Mouse (Mus musculus): ENCODE results near the gene Arhgap22. TPM values are rescaled to one million over a fixed set of nuclear protein-coding genes. Genes with fewer than 3 reads are reported as not detected.

The Arhgap22 gene
- total RNA-seq, 2 experiments from 2014 or later, result 10.9 to 12.1 TPM

DNA sequence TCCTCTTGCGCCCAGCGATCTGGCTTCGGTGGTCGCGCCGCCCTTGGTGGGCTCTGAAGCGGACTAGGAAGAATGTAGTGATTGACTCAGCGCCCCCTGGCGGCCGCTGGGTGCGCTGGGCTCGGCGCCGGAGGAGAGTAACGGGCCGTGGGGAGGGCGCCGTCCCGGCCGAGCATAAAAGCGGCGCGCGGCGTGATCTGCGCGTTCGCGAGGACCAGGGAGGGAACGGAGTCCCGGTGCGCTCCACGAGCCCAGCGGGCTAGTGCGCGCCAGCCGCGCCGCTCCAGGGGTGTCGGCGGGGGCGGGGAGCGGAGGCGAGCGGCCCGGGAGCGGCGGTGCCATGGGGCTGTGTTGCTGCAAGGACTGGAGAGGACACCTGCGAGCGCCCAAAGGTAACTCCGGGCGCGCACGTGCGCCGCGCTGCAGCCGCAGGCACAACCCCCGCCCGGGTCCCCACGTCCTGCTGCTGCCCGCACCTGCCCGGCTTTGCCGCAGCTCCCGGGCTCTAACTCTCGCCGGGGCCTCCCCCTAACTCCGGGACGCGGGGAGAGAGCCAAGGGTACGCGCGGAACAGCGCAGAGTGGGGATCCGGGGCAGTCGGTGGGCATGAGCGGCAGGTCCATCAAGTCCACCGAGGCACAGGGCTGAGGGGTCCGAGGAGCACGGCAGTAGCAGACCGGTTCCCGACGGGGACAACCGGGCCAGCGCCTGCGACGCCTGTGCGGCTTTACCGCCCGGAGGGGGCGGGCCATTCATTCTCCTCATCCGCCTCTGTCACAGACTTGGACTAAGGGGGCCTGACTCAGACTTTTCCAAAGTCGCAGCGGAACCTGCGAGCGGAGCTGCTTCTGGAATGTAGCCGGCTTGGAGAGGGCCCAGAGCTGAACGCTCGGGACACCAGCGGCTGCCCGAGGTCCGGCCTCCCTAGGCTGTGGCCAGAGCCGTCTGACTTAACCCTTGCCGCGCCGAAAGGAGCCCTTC lies 106.0 kb downstream of the Arhgap22 start:
- Histone ChIP-seq H3K4me3 (peak overlapping the region; percentile 53), H3K27ac (no peak overlapping the region)
- TF ChIP-seq CTCF (IDR thresholded peaks at IDR 0.05), result peak; percentile 92
- intact Hi-C loops (cut with DNase I), result loop anchor here (5.0 kb wide), 1 partner anchor 127 kb away; the partner anchor contains the start of gene Mapk8
- DNase-seq (ENCODE audit: extremely low spot score in 1 of 2, low spot score in 2 of 2), result peak; percentile 50 to 60

DNA sequence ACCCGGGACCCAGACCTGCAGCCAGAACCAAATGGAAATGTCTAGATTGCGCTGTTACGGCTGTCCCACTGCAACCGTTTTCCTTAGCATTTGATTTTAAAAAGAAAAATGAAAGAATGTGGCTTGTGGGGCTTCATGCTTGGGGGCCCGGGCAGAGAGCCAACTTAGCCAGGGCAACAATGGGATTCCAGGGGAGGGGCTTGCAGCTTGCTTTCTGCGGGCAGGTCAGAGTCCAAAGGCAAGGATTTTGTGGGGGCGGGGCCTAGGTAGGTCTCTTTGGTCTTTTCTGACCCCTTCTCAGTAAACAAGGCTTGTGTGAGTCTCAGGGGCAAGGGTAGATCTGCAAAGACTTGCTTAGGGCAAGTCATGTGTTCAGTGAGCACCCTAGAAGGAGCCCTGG lies 107.0 kb downstream of the Arhgap22 start:
- H3K27ac ChIP-seq, result no peak overlapping the region
- no peak overlapping the region for H3K4me3 ChIP-seq
- DNase-seq (ENCODE audit: extremely low spot score in 1 of 2, low spot score in 2 of 2), result no peak
- no peak for TF ChIP-seq CTCF (IDR thresholded peaks at IDR 0.05)
- intact Hi-C loops (cut with DNase I), result no loop called here

- H3K4me3 ChIP-seq, result no peak overlapping the region
- TF ChIP-seq CTCF (IDR thresholded peaks at IDR 0.05), result peak; percentile 83
- intact Hi-C loops (cut with DNase I), result no loop called here
- no peak overlapping the region for H3K27ac ChIP-seq
- peak; percentile 55 to 74 for DNase-seq (ENCODE audit: extremely low spot score in 1 of 2, low spot score in 2 of 2)
Measured at GRCm38 (mm10) chr14:33322661-33323088, 108.8 kb downstream of the Arhgap22 start.

DNA sequence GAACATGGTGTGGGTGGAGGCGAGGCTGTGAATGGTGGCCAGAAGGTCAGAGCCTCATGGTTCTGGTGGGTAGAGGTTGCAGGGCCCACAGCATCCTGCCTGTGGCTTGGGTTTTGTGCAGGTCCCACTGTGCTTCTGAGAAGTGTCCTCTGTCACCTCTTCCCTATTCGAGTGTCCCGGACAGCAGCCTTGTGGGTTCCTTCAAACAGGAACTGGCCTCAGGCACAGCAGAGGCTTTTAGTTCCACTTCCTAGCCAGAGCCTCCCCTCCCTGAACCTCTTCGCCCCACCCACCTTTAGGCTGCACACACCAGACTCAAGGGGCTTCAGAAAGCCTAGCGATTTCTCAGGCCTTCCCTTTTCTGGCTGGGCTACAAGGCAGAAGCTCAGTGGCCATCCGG lies 110.7 kb downstream of the Arhgap22 start:
- TF ChIP-seq CTCF (IDR thresholded peaks at IDR 0.05), result no peak
- H3K27ac ChIP-seq, result no peak overlapping the region
- H3K4me3 ChIP-seq, result no peak overlapping the region
- intact Hi-C loops (cut with DNase I), result no loop called here
- DNase-seq (ENCODE audit: extremely low spot score in 1 of 2, low spot score in 2 of 2), result no peak

GRCm38 (mm10) chr14:33328369-33328768 lies 114.5 kb downstream of the Arhgap22 start:
- peak; percentile 4; the same call in 1 of the 2 replicates for TF ChIP-seq CTCF (IDR thresholded peaks at IDR 0.05)
- DNase-seq (ENCODE audit: extremely low spot score in 1 of 2, low spot score in 2 of 2), result no peak
- H3K27ac ChIP-seq, result no peak overlapping the region
- H3K4me3 ChIP-seq, result no peak overlapping the region
- intact Hi-C loops (cut with DNase I), result no loop called here

- DNase-seq (ENCODE audit: extremely low spot score in 1 of 2, low spot score in 2 of 2), result no peak
- Histone ChIP-seq H3K4me3 (no peak overlapping the region), H3K27ac (no peak overlapping the region)
- no peak for TF ChIP-seq CTCF (IDR thresholded peaks at IDR 0.05)
- intact Hi-C loops (cut with DNase I), result no loop called here
Measured at GRCm38 (mm10) chr14:33329297-33329805, 115.5 kb downstream of the Arhgap22 start.

GRCm38 (mm10) chr14:33330986-33331385 lies 117.2 kb downstream of the Arhgap22 start:
- Histone ChIP-seq H3K4me3 (no peak overlapping the region), H3K27ac (no peak overlapping the region)
- intact Hi-C loops (cut with DNase I), result no loop called here
- TF ChIP-seq CTCF (IDR thresholded peaks at IDR 0.05), result peak; percentile 33
- no peak for DNase-seq (ENCODE audit: extremely low spot score in 1 of 2, low spot score in 2 of 2)

DNA sequence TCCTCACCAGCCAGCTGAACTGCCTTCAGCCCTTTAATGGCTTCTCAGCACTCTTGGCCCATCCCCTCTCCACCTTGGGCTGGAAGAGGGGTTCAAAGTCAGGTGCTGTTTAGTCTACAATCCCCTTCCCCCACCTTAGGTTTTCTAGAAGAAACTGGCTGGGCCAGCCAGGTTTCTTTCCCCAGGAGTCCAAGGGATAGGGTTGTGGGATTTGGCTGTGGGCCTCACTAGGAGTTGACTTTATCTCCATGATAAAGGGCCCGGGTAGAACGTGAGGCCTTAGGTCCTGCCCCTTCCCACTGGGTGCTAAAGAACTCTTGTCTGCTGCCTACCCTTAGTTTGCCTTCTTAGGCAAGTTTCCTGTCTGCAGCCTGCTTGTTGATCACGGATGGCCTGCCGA lies 117.8 kb downstream of the Arhgap22 start:
- Histone ChIP-seq H3K4me3 (no peak overlapping the region), H3K27ac (no peak overlapping the region)
- intact Hi-C loops (cut with DNase I), result no loop called here
- no peak for TF ChIP-seq CTCF (IDR thresholded peaks at IDR 0.05)
- DNase-seq (ENCODE audit: extremely low spot score in 1 of 2, low spot score in 2 of 2), result no peak

- H3K27ac ChIP-seq, result no peak overlapping the region
- H3K4me3 ChIP-seq, result no peak overlapping the region
- intact Hi-C loops (cut with DNase I), result no loop called here
- no peak for DNase-seq (ENCODE audit: extremely low spot score in 1 of 2, low spot score in 2 of 2)
- TF ChIP-seq CTCF (IDR thresholded peaks at IDR 0.05), result peak; percentile 64
Measured at GRCm38 (mm10) chr14:33333833-33334232, 120.0 kb downstream of the Arhgap22 start.

- Histone ChIP-seq H3K27ac (no peak overlapping the region), H3K4me3 (no peak overlapping the region)
- no peak for TF ChIP-seq CTCF (IDR thresholded peaks at IDR 0.05)
- intact Hi-C loops (cut with DNase I), result no loop called here
- DNase-seq (ENCODE audit: extremely low spot score in 1 of 2, low spot score in 2 of 2), result no peak
Measured at GRCm38 (mm10) chr14:33334402-33334801, 120.6 kb downstream of the Arhgap22 start.

DNA sequence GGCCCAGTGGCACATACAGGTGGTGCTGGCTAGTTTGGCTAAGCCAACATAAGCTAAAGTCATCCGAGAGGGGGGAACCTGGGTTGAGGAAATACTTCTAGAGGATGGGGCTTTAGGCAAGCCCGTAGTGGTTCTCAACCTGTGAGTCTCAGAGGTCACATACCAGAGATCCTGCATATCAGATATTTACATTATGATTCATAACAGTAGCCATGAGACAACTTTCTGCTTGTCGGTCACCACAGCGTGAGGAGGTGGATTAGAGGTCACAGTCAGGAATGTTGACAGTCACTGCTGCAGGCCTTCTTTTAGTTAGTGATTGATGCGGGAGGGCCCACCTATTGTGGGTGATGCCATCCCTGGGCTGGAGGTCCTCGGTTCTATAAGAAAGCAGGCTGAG lies 121.9 kb downstream of the Arhgap22 start:
- no peak overlapping the region for H3K4me3 ChIP-seq
- no peak overlapping the region for H3K27ac ChIP-seq
- intact Hi-C loops (cut with DNase I), result no loop called here
- DNase-seq (ENCODE audit: extremely low spot score in 1 of 2, low spot score in 2 of 2), result no peak
- TF ChIP-seq CTCF (IDR thresholded peaks at IDR 0.05), result no peak

DNA sequence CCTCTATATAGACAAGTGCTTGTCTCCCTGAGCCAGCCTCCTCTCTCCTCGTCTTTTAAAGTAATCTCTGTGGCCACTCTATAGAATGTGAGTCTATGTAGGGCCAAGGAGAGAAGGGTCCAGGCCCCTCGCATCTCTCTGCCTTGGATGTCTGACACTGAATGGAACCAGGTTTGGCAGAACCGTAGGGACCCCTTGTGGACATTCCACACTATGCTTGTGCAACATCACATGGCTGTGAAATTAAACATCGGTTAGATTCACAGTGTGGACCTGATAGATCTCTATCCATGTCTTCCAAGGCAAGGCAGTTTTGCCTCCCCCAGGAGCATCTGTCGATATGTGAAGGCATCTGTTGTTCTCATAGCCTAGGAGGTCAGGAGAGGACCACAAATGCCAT lies 124.9 kb downstream of the Arhgap22 start:
- intact Hi-C loops (cut with DNase I), result no loop called here
- no peak for DNase-seq (ENCODE audit: extremely low spot score in 1 of 2, low spot score in 2 of 2)
- H3K27ac ChIP-seq, result no peak overlapping the region
- TF ChIP-seq CTCF (IDR thresholded peaks at IDR 0.05), result peak; percentile 34
- no peak overlapping the region for H3K4me3 ChIP-seq

All from left cerebral cortex, adult 2 months (tissue).